Mouse (Mus musculus) activated CD4-positive, CD25-positive, alpha-beta regulatory T cell, adult 4 months (primary cell): ENCODE data around the gene Tas2r110. TPM values are rescaled to one million over a fixed set of nuclear protein-coding genes. Genes with fewer than 3 reads are reported as not detected.

Experiments
- ATAC-seq: one replicate; pipeline ENCODE4 v1.8.0; 2017
- polyA plus RNA-seq, 2 experiments: library from polyadenylated mRNA; unstranded; fragments of 100-300 nt; shearing (Covaris generic); gene quantifications; one replicate each; pipeline ENCODE4 v1.2.1; 2017

Gene Tas2r110
- polyA plus RNA-seq, result not detected

DNA sequence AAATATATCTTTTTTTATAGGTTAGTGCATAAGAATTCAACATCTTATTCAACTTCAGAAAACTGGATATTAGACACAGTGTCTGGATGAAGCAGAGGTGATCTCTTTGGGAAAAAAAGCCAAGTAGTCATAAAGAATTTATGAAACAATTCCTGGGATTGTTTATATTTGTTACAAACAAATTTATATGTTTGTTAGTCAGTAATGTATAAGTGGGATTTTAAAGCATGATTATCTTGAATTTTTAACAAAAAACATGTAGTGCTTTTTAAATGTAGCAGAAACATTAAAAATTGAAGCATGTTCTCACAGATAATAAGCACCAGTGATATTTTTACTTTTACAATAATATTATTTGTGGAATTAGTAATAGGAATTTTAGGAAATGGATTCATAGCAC lies at the start of gene Tas2r110:
Tas2r110 (plus strand) TSS at position 301 of the 400 bp plus-strand sequence.
- ATAC-seq, result no peak

- no peak for ATAC-seq
Measured at GRCm38 (mm10) chr6:132846842-132847241, 21.0 kb upstream of the Tas2r110 start, which contains the start of gene Tas2r123. Gene Tas2r123 (plus strand): TSS chr6:132847142.

DNA sequence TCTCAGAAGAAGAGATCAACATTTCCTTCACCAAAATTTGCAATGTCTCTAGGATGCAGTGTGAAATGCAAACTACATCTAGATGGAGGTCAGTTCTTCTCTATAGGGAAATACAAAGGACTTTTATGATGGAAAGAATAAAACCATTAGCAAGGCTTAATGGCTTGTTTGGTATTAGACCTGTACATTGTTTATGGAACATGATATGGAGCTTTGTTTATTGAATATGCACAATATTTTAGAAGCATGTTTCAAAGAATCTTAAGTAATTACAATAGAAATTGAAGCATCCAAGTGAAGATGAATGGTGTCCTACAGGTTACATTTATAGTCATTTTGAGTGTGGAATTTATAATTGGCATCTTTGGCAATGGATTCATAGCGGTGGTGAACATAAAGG lies 12.7 kb upstream of the Tas2r110 start, which contains the start of gene Tas2r116:
Tas2r116 (plus strand) TSS at position 301 of the 400 bp plus-strand sequence.
- no peak for ATAC-seq

GRCm38 (mm10) chr6:132892711-132893110 lies 24.9 kb downstream of the Tas2r110 start, which contains the start of gene Tas2r113:
Gene Tas2r113 (plus strand): TSS chr6:132893011.
- no peak for ATAC-seq

DNA sequence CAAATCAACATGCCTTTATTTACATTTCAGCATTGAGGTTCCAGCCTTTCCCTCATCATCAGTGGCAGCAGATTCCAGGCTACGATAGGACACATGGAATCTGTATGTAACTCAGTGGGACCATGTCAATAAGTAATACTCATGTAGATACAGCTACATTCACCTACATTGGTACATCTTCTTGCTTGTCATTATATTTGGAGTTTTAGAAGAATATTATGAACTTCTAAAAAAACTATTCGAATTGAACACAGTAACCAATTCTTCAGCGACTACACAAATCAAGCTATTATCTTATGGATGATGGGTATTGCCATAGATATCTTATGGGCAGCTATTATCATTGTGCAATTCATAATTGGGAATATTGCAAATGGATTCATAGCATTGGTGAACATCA lies 41.5 kb downstream of the Tas2r110 start, which contains the start of gene Tas2r125:
Tas2r125 (plus strand) TSS at position 301 of the 400 bp plus-strand sequence.
- ATAC-seq, result no peak

Other genes with a start within 250 kb of the Tas2r110 start
- not detected for gene A630073D07Rik, start 216.5 kb upstream of the Tas2r110 start, polyA plus RNA-seq
- gene Tas2r120, start 211.1 kb upstream of the Tas2r110 start, polyA plus RNA-seq, result not detected
- not detected for gene Tas2r121, start 167.0 kb upstream of the Tas2r110 start, polyA plus RNA-seq
- gene Tas2r122, start 156.1 kb upstream of the Tas2r110 start, polyA plus RNA-seq, result not detected
- gene Tas2r115, start 130.0 kb upstream of the Tas2r110 start, polyA plus RNA-seq, result not detected
- gene Tas2r124, start 113.3 kb upstream of the Tas2r110 start, polyA plus RNA-seq, result not detected
- gene Tas2r102, start 105.9 kb upstream of the Tas2r110 start, polyA plus RNA-seq, result not detected
- gene Tas2r136, start 89.8 kb upstream of the Tas2r110 start, polyA plus RNA-seq, result not detected
- not detected for gene Tas2r117, start 65.2 kb upstream of the Tas2r110 start, polyA plus RNA-seq
- not detected for gene Tas2r123, start 20.9 kb upstream of the Tas2r110 start, polyA plus RNA-seq
- not detected for gene Tas2r116, start 12.6 kb upstream of the Tas2r110 start, polyA plus RNA-seq
- not detected for gene Tas2r113, start 25.0 kb downstream of the Tas2r110 start, polyA plus RNA-seq
- gene Tas2r125, start 41.6 kb downstream of the Tas2r110 start, polyA plus RNA-seq, result not detected
- gene Tas2r129, start 83.1 kb downstream of the Tas2r110 start, polyA plus RNA-seq, result not detected
- gene Tas2r131, start 89.9 kb downstream of the Tas2r110 start, polyA plus RNA-seq, result not detected
- gene Tas2r109, start 113.0 kb downstream of the Tas2r110 start, polyA plus RNA-seq, result not detected
- not detected for gene Tas2r103, start 169.1 kb downstream of the Tas2r110 start, polyA plus RNA-seq
- gene Tas2r140, start 187.8 kb downstream of the Tas2r110 start, polyA plus RNA-seq, result not detected
- 10 to 100 TPM; 13.2 to 21.0 TPM for gene Smim10l1, start 236.9 kb downstream of the Tas2r110 start, polyA plus RNA-seq